Mouse (Mus musculus) retina, postnatal 1 day (tissue): ENCODE data around the gene Tbl2.

ENCODE experiments used
- DNase-seq: peaks from one replicate; pipeline ENCODE4 v3.0.0-alpha.2; 2012

The Tbl2 gene

GRCm38 (mm10) chr5:135187349-135188213 lies 38.1 kb downstream of the Tbl2 start:
- no peak for DNase-seq

- no peak for DNase-seq
Observed at GRCm38 (mm10) chr5:135188214-135188554, 38.7 kb downstream of the Tbl2 start.

- no peak for DNase-seq
Observed at GRCm38 (mm10) chr5:135189281-135190022, 40.0 kb downstream of the Tbl2 start.

DNA sequence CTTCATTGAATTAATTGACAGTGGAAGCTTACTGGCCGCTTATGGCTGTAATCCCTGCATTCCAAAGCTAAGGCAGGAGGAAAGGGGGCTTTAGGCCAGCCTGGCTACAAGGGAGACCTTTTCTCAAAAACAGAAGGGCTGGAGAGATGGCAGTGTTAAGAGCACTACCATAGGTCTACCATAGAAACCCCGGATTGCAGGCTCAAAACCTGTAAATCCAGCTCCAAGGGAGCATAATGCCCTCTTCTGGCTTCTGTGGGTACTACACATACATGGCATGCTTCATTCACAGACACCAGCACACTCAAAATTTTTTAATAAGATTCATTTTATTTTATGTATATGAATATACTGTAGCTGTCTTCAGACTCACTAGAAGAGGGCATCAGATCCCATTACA lies 42.2 kb downstream of the Tbl2 start:
- peak; percentile 83 for DNase-seq

- DNase-seq, result no peak
Observed at GRCm38 (mm10) chr5:135192431-135192830, 43.0 kb downstream of the Tbl2 start.

- no peak for DNase-seq
Observed at GRCm38 (mm10) chr5:135196367-135196766, 46.9 kb downstream of the Tbl2 start.

DNA sequence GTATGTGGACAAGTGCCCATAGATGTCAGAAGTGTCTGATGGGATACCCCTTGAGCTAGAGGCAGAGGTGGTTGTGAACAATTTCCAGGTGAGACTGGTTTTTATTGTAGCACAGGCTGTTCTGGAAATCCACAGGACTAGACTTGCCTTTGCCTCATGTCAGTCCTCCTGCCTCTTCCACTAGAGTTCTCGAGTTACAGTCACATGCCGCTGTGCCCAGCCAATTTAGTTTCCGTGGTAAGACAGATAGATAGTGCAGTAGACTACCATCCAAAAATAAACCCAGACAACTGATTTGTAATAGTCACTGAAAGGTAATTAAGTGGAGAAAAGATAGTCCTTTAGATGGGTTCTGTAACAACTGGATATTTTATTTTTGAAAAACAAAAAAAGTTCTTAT lies 53.3 kb downstream of the Tbl2 start:
- DNase-seq, result no peak

GRCm38 (mm10) chr5:135208197-135208596 lies 58.7 kb downstream of the Tbl2 start:
- DNase-seq, result peak; percentile 17
